Mouse (Mus musculus) monocyte, adult 5-6 weeks (primary cell): ENCODE data around the gene Elf2. TPM values are rescaled to one million over a fixed set of nuclear protein-coding genes. Genes with fewer than 3 reads are reported as not detected.

ENCODE experiments used
- ATAC-seq: fragments of 153-309, 156-312 bp; replicated peaks from 2 replicates; pipeline ENCODE4 v1.8.0; 2017; ENCODE audit warnings: mild to moderate bottlenecking; ENCODE audit not compliant: low TSS enrichment, insufficient number of reproducible peaks, severe bottlenecking, poor library complexity, low FRiP score
- total RNA-seq: library from RNA; stranded (forward); fragments of 200-1000, 200-491, 200-594 nt; gene quantifications from 3 replicates; pipeline ENCODE4 v1.2.3, GENCODE M21; 2017

Gene Elf2
- total RNA-seq, 1 experiment from 2014 or later, result 185 TPM

DNA sequence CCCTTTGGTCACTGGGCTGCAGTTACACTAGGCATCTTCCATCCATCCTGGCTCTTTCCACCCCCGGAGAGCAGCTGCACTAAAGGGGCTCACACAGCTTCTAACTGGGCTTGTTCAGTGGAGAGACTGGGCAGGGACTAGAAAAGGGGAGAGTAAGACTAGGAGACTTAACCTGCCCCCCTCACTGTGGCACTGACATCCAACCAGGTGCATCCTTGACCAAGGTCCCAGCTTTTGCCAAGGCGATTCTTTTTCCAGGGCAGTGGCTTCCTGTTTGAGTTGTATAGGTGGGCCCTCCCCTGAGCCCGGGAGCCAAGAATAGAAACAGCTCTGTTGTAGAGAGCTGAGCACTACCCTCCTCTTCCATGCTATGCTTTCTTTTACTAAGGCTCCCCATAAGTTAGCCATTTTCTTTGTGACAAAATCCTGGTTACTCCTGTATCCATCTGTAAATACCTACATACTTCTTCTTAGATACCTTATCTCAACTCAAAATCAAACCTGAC is 37.4 kb downstream of the Elf2 start:
- no peak for ATAC-seq

GRCm38 (mm10) chr3:51301583-51301982 is 38.9 kb downstream of the Elf2 start:
- no peak for ATAC-seq

- no peak for ATAC-seq
These were observed 43.7 kb downstream of the Elf2 start for GRCm38 (mm10) chr3:51296790-51297189.

DNA sequence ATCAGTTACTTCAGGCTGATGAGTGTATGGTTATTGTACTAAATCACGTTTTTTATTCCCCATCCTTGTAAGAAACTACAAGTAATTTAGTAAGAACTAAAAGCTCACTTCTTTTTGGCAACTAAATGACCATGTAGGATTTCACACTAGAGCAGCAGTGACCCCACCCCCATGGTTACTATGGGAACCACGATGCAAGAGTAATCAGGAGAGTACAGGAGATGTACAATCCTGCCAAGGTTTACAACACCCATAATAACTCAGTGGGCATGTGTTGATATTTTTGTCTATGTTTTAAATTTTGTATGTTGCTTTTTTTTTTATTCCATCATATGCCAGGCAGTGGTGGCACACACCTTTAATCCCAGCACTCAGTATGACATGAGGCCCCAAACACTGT is 45.2 kb downstream of the Elf2 start:
- ATAC-seq, result no peak

- ATAC-seq, result no peak
These were observed 46.2 kb downstream of the Elf2 start for GRCm38 (mm10) chr3:51294251-51294650.

DNA sequence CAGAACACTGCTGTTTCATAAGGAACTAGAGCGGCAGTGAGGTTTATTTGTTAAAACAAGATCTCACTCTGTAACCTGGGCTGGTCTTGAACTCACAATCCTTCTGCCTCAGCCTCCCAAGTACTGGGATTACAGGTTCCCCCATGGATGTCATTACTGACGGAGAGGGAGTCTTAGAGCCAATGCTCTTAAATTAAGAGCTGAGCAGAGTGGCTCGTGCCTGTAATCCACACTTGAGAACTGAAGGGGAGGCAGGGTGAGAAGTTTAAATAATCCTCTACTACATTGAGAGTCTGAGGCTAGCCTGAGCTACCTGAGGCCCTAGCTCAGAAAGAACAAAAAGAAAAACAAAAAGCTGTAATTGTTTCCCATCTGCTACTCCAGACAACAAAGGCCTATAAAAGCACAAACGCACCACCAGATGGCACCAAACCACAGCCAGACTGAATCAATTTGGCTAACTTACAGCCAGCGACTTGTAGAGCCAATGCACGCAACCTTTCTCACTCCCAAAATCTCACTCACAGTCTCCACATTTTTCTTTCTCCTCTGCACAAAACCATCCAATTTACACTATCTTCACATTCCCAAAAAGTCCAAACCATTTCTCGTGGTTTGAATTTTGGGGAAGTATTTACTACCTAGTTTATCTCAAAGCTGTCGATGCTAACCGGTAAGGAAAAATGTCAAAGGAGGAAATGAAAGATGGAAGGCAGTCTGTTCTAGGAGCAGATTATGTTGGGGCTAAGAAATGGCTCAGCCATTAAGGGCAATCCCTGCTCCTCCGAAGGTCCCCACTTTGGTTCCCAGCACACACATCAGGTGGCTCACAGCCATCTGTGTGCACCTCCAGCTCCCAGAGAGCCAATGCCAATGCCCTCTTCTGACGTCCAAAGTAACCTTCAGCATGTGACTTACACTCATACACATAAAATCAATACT is 51.3 kb downstream of the Elf2 start:
- peak; percentile 77; the same call in 1 of the 2 replicates for ATAC-seq

DNA sequence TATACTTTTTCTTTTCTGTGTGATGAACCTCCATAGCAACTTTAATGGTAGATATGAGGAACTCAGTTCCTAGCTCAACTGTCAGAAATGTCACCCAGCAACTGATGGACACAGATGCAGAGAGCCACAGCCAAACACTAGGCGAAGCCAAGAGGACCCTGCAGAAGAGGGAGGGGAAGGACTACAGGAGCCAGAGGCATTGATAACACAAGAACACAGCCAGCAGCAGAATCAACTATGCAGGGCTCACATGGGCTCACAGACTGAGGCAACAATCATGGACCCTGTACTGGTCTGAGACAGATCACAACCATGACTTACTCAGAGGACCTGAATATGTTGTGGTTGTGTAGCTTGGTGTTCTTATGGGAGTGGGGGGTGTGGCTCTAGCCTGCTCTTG is 56.1 kb downstream of the Elf2 start:
- ATAC-seq, result no peak

- ATAC-seq, result no peak
These were observed 58.7 kb downstream of the Elf2 start for GRCm38 (mm10) chr3:51281727-51282126.

- no peak for ATAC-seq
These were observed 62.0 kb downstream of the Elf2 start for GRCm38 (mm10) chr3:51278433-51278832.

- ATAC-seq, result peak; percentile 62
These were observed 63.0 kb downstream of the Elf2 start for GRCm38 (mm10) chr3:51277201-51278150.

DNA sequence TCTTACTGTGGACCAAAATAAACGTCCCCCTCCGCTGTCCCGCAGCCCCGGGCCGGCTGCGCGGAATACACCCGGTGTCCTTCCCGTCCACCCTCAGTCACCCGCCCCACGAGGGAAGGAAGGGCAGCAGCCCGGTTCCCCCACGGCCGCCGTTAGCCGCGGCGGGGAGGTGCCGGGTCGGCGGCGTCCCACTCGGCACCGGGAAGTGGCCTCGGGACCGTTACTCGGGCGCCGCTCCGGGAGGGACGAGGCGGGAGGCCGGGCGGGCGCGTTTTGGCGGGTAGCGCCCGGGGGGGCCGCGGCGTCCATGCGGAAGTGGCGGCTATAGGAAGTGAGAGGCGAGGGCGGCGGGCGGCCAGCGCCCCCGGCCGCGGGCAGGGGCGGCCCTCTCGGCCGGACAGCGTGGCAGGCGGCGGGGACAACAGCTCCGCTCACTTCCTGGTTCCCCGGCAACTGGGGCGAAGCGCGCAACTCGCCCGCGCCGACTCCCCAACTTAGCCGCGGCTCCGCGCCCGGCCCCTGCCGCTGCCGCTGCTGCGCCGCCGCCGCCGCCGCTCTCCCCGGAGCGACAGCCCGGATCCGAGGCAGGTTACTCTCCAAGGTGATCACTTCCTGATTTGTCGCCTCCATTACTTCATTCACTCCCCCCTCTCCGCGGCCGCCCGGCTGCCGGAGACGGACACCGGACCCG is 63.9 kb downstream of the Elf2 start:
- 0 out of 2 replicates have a peak, but pooled peaks have one; percentile 2 for ATAC-seq

DNA sequence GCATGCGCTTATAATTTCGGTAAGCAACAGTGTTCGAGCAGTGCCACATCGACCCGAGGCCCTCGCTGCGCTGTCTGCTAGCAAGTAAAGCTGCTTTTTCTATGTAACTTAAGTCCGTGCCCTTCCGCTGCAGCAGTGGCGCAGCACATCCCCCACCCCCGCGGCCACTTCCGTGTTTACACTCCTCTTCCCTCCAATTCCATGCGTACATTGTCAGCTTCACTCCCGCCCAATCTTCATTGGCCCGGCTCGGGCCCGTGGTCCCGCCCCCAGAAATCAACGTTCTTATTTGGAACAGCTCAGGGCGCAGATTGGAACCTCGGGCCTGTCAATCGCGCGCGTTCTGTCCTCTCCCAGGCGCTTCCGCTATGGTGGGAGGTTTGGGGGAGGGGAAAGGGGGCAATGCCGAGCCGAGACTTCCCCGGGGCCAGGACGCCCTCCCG is 64.5 kb downstream of the Elf2 start:
- ATAC-seq, result peak; percentile 93

- ATAC-seq, result peak; percentile 45; the same call in 1 of the 2 replicates
These were observed 70.2 kb downstream of the Elf2 start for GRCm38 (mm10) chr3:51270069-51270817.

- ATAC-seq, result no peak
These were observed 72.0 kb downstream of the Elf2 start for GRCm38 (mm10) chr3:51268434-51268833.

GRCm38 (mm10) chr3:51262942-51263341 is 77.5 kb downstream of the Elf2 start:
- no peak for ATAC-seq

GRCm38 (mm10) chr3:51258070-51258469 is 82.4 kb downstream of the Elf2 start:
- no peak for ATAC-seq

GRCm38 (mm10) chr3:51256450-51256849 is 84.0 kb downstream of the Elf2 start:
- ATAC-seq, result no peak

- 0 out of 2 replicates have a peak, but pooled peaks have one; percentile 19 for ATAC-seq
These were observed 85.7 kb downstream of the Elf2 start for GRCm38 (mm10) chr3:51254784-51255183.
